Mouse (Mus musculus): ENCODE results near the gene Casp6. TPM values are rescaled to one million over a fixed set of nuclear protein-coding genes. Genes with fewer than 3 reads are reported as not detected.

Casp6 gene
- polyA plus RNA-seq, 1 experiment from 2014 or later, result 20.8 TPM

GRCm38 (mm10) chr3:129886430-129886829, 14.8 kb upstream of the Casp6 start:
- Histone ChIP-seq H3K36me3 (ENCODE audit: control insufficient read depth, insufficient read depth, low read length) (peaks cover 6% of the 10 kb centered on the region), H3K4me3 (ENCODE audit: low read length) (no peak overlapping the region), H3K9me3 (ENCODE audit: control insufficient read depth, low read length) (no peaks in the 10 kb centered on the region), H3K4me2 (ENCODE audit: low read length) (no peak overlapping the region), H3K4me1 (ENCODE audit: control insufficient read depth, insufficient read depth, low read depth, low read length) (no peaks in the 10 kb centered on the region), H3K27ac (ENCODE audit: low read depth, low read length) (no peak overlapping the region), H3K27me3 (replicated peaks; ENCODE audit: control insufficient read depth, insufficient read depth, low read length) (no peaks in the 10 kb centered on the region), H3K9ac (ENCODE audit: low read depth, low read length) (no peak overlapping the region)
- 88% methylated on average over 5 of the region's 5 CpGs for WGBS
- no peak for ATAC-seq

- Histone ChIP-seq H3K4me2 (ENCODE audit: low read length) (no peak overlapping the region), H3K9me3 (ENCODE audit: control insufficient read depth, low read length) (no peaks in the 10 kb centered on the region), H3K4me3 (ENCODE audit: low read length) (no peak overlapping the region), H3K36me3 (ENCODE audit: control insufficient read depth, insufficient read depth, low read length) (peaks cover 13% of the 10 kb centered on the region), H3K27me3 (replicated peaks; ENCODE audit: control insufficient read depth, insufficient read depth, low read length) (no peaks in the 10 kb centered on the region), H3K4me1 (ENCODE audit: control insufficient read depth, insufficient read depth, low read depth, low read length) (no peaks in the 10 kb centered on the region), H3K27ac (ENCODE audit: low read depth, low read length) (no peak overlapping the region), H3K9ac (ENCODE audit: low read depth, low read length) (no peak overlapping the region)
- WGBS, result 90% methylated on average over 13 of the region's 13 CpGs
- ATAC-seq, result no peak
These were observed 13.3 kb upstream of the Casp6 start for GRCm38 (mm10) chr3:129887779-129888517.

GRCm38 (mm10) chr3:129892003-129892402, 9.2 kb upstream of the Casp6 start:
- H3K4me3 ChIP-seq (ENCODE audit: low read length), result no peak overlapping the region
- H3K36me3 ChIP-seq (ENCODE audit: control insufficient read depth, insufficient read depth, low read length), result peaks cover 20% of the 10 kb centered on the region
- no peaks in the 10 kb centered on the region for H3K27me3 ChIP-seq (replicated peaks; ENCODE audit: control insufficient read depth, insufficient read depth, low read length)
- no peak overlapping the region for H3K4me2 ChIP-seq (ENCODE audit: low read length)
- no peak overlapping the region for H3K27ac ChIP-seq (ENCODE audit: low read depth, low read length)
- H3K9ac ChIP-seq (ENCODE audit: low read depth, low read length), result no peak overlapping the region
- no peak for ATAC-seq
- no peaks in the 10 kb centered on the region for H3K4me1 ChIP-seq (ENCODE audit: control insufficient read depth, insufficient read depth, low read depth, low read length)
- WGBS, result 88% methylated on average over 5 of the region's 5 CpGs
- no peaks in the 10 kb centered on the region for H3K9me3 ChIP-seq (ENCODE audit: control insufficient read depth, low read length)

GRCm38 (mm10) chr3:129893143-129893542, 8.1 kb upstream of the Casp6 start:
- Histone ChIP-seq H3K27ac (ENCODE audit: low read depth, low read length) (no peak overlapping the region), H3K9ac (ENCODE audit: low read depth, low read length) (no peak overlapping the region), H3K36me3 (ENCODE audit: control insufficient read depth, insufficient read depth, low read length) (peaks cover 20% of the 10 kb centered on the region), H3K4me3 (ENCODE audit: low read length) (no peak overlapping the region), H3K4me2 (ENCODE audit: low read length) (no peak overlapping the region), H3K9me3 (ENCODE audit: control insufficient read depth, low read length) (no peaks in the 10 kb centered on the region), H3K27me3 (replicated peaks; ENCODE audit: control insufficient read depth, insufficient read depth, low read length) (no peaks in the 10 kb centered on the region), H3K4me1 (ENCODE audit: control insufficient read depth, insufficient read depth, low read depth, low read length) (no peaks in the 10 kb centered on the region)
- WGBS, result 96% methylated on average over 3 of the region's 3 CpGs
- ATAC-seq, result no peak

GRCm38 (mm10) chr3:129896591-129896990, 4.6 kb upstream of the Casp6 start:
- Histone ChIP-seq H3K9me3 (ENCODE audit: control insufficient read depth, low read length) (no peaks in the 10 kb centered on the region), H3K9ac (ENCODE audit: low read depth, low read length) (no peak overlapping the region), H3K4me1 (ENCODE audit: control insufficient read depth, insufficient read depth, low read depth, low read length) (peaks cover 1% of the 10 kb centered on the region), H3K27me3 (replicated peaks; ENCODE audit: control insufficient read depth, insufficient read depth, low read length) (no peaks in the 10 kb centered on the region), H3K27ac (ENCODE audit: low read depth, low read length) (no peak overlapping the region), H3K36me3 (ENCODE audit: control insufficient read depth, insufficient read depth, low read length) (peaks cover 14% of the 10 kb centered on the region), H3K4me2 (ENCODE audit: low read length) (no peak overlapping the region), H3K4me3 (ENCODE audit: low read length) (no peak overlapping the region)
- 94% methylated on average over 6 of the region's 6 CpGs for WGBS
- no peak for ATAC-seq

- Histone ChIP-seq H3K9ac (ENCODE audit: low read depth, low read length) (no peak overlapping the region), H3K4me1 (ENCODE audit: control insufficient read depth, insufficient read depth, low read depth, low read length) (peaks cover 8% of the 10 kb centered on the region), H3K4me3 (ENCODE audit: low read length) (no peak overlapping the region), H3K36me3 (ENCODE audit: control insufficient read depth, insufficient read depth, low read length) (peaks cover 3% of the 10 kb centered on the region), H3K27ac (ENCODE audit: low read depth, low read length) (no peak overlapping the region), H3K9me3 (ENCODE audit: control insufficient read depth, low read length) (no peaks in the 10 kb centered on the region), H3K4me2 (ENCODE audit: low read length) (no peak overlapping the region), H3K27me3 (replicated peaks; ENCODE audit: control insufficient read depth, insufficient read depth, low read length) (no peaks in the 10 kb centered on the region)
- 58% methylated on average over 4 of the region's 4 CpGs for WGBS
- ATAC-seq, result no peak
These were observed 2.3 kb upstream of the Casp6 start for GRCm38 (mm10) chr3:129898886-129899285.

- Histone ChIP-seq H3K4me3 (ENCODE audit: low read length) (no peak overlapping the region), H3K9ac (ENCODE audit: low read depth, low read length) (no peak overlapping the region), H3K27me3 (replicated peaks; ENCODE audit: control insufficient read depth, insufficient read depth, low read length) (no peaks in the 10 kb centered on the region), H3K4me2 (ENCODE audit: low read length) (no peak overlapping the region), H3K27ac (ENCODE audit: low read depth, low read length) (no peak overlapping the region), H3K9me3 (ENCODE audit: control insufficient read depth, low read length) (no peaks in the 10 kb centered on the region), H3K4me1 (ENCODE audit: control insufficient read depth, insufficient read depth, low read depth, low read length) (peaks cover 8% of the 10 kb centered on the region), H3K36me3 (ENCODE audit: control insufficient read depth, insufficient read depth, low read length) (no peaks in the 10 kb centered on the region)
- no peak for ATAC-seq
- WGBS, result 97% methylated on average over 3 of the region's 3 CpGs
These were observed 2.1 kb downstream of the Casp6 start for GRCm38 (mm10) chr3:129903369-129903768.

GRCm38 (mm10) chr3:129903866-129904265, 2.6 kb downstream of the Casp6 start:
- WGBS, result 87% methylated on average over 8 of the region's 8 CpGs
- peaks cover 2% of the 10 kb centered on the region; the same call in 1 of the 2 replicates for H3K36me3 ChIP-seq (ENCODE audit: control insufficient read depth, insufficient read depth, low read length)
- H3K27me3 ChIP-seq (replicated peaks; ENCODE audit: control insufficient read depth, insufficient read depth, low read length), result no peaks in the 10 kb centered on the region
- ATAC-seq, result no peak
- peaks cover 8% of the 10 kb centered on the region for H3K4me1 ChIP-seq (ENCODE audit: control insufficient read depth, insufficient read depth, low read depth, low read length)
- H3K4me2 ChIP-seq (ENCODE audit: low read length), result no peak overlapping the region
- no peak overlapping the region for H3K27ac ChIP-seq (ENCODE audit: low read depth, low read length)
- no peaks in the 10 kb centered on the region for H3K9me3 ChIP-seq (ENCODE audit: control insufficient read depth, low read length)
- H3K4me3 ChIP-seq (ENCODE audit: low read length), result no peak overlapping the region
- no peak overlapping the region for H3K9ac ChIP-seq (ENCODE audit: low read depth, low read length)

- 89% methylated on average over 7 of the region's 7 CpGs for WGBS
- Histone ChIP-seq H3K27ac (ENCODE audit: low read depth, low read length) (no peak overlapping the region), H3K27me3 (replicated peaks; ENCODE audit: control insufficient read depth, insufficient read depth, low read length) (no peaks in the 10 kb centered on the region), H3K4me2 (ENCODE audit: low read length) (no peak overlapping the region), H3K36me3 (ENCODE audit: control insufficient read depth, insufficient read depth, low read length) (peaks cover 4% of the 10 kb centered on the region; the same call in 1 of the 2 replicates), H3K9ac (ENCODE audit: low read depth, low read length) (no peak overlapping the region), H3K4me1 (ENCODE audit: control insufficient read depth, insufficient read depth, low read depth, low read length) (peaks cover 8% of the 10 kb centered on the region), H3K9me3 (ENCODE audit: control insufficient read depth, low read length) (no peaks in the 10 kb centered on the region), H3K4me3 (ENCODE audit: low read length) (no peak overlapping the region)
- no peak for ATAC-seq
These were observed 3.3 kb downstream of the Casp6 start for GRCm38 (mm10) chr3:129904381-129905132.

All from hindbrain, embryonic 16.5 days (tissue).